Mouse (Mus musculus) gastrocnemius, postnatal 25 days (tissue): ENCODE measurements around the gene Zfhx3. TPM values are rescaled to one million over a fixed set of nuclear protein-coding genes. Genes with fewer than 3 reads are reported as not detected.

Experiments used
- DNase-seq: peaks from one replicate; pipeline ENCODE4 v3.0.0; 2022
- total RNA-seq, 2 experiments: library from RNA; stranded (reverse); gene quantifications; 1 replicate in 1 of 2; 2 replicates in 1 of 2; pipeline ENCODE4 v1.2.3; 2021

Gene Zfhx3
- total RNA-seq, 2 experiments from 2014 or later: 11.9 to 13.3 TPM

- DNase-seq: no peak
Measured at GRCm38 (mm10) chr8:108702201-108702600, 759.8 kb downstream of the Zfhx3 start.

GRCm38 (mm10) chr8:108705751-108706150, 763.3 kb downstream of the Zfhx3 start:
- no peak for DNase-seq

- no peak for DNase-seq
Measured at GRCm38 (mm10) chr8:108706491-108706847, 764.0 kb downstream of the Zfhx3 start.

GRCm38 (mm10) chr8:108706848-108707541, 764.6 kb downstream of the Zfhx3 start:
- no peak for DNase-seq

GRCm38 (mm10) chr8:108707576-108708281, 765.3 kb downstream of the Zfhx3 start:
- no peak for DNase-seq

GRCm38 (mm10) chr8:108708833-108709387, 766.5 kb downstream of the Zfhx3 start:
- DNase-seq: no peak

- no peak for DNase-seq
Measured at GRCm38 (mm10) chr8:108709441-108709840, 767.0 kb downstream of the Zfhx3 start.

- DNase-seq: no peak
Measured at GRCm38 (mm10) chr8:108709928-108710606, 767.6 kb downstream of the Zfhx3 start.

- DNase-seq: no peak
Measured at GRCm38 (mm10) chr8:108710607-108711489, 768.4 kb downstream of the Zfhx3 start.

- no peak for DNase-seq
Measured at GRCm38 (mm10) chr8:108711490-108711793, 769.0 kb downstream of the Zfhx3 start.

GRCm38 (mm10) chr8:108712001-108712411, 769.6 kb downstream of the Zfhx3 start:
- DNase-seq: no peak

- no peak for DNase-seq
Measured at GRCm38 (mm10) chr8:108712607-108713006, 770.2 kb downstream of the Zfhx3 start.

- DNase-seq: no peak
Measured at GRCm38 (mm10) chr8:108713346-108714142, 771.1 kb downstream of the Zfhx3 start.

- no peak for DNase-seq
Measured at GRCm38 (mm10) chr8:108714143-108714635, 771.7 kb downstream of the Zfhx3 start.

GRCm38 (mm10) chr8:108714636-108715415, 772.4 kb downstream of the Zfhx3 start:
- peak; percentile 77 for DNase-seq

GRCm38 (mm10) chr8:108715416-108715948, 773.0 kb downstream of the Zfhx3 start:
- DNase-seq: no peak

GRCm38 (mm10) chr8:108716291-108716811, 773.9 kb downstream of the Zfhx3 start:
- DNase-seq: no peak

- no peak for DNase-seq
Measured at GRCm38 (mm10) chr8:108717545-108717944, 775.1 kb downstream of the Zfhx3 start.

GRCm38 (mm10) chr8:108718031-108718430, 775.6 kb downstream of the Zfhx3 start:
- no peak for DNase-seq

GRCm38 (mm10) chr8:108720840-108721239, 778.4 kb downstream of the Zfhx3 start:
- DNase-seq: no peak
